Mouse (Mus musculus): ENCODE measurements around the gene Snx3. TPM values are rescaled to one million over a fixed set of nuclear protein-coding genes. Genes with fewer than 3 reads are reported as not detected.

Gene Snx3
- polyA plus RNA-seq (2016; fragmentation: Nextera tagmentation; extraction: Ambion mirVana) = 339 and 374 TPM in 2 replicates

DNA sequence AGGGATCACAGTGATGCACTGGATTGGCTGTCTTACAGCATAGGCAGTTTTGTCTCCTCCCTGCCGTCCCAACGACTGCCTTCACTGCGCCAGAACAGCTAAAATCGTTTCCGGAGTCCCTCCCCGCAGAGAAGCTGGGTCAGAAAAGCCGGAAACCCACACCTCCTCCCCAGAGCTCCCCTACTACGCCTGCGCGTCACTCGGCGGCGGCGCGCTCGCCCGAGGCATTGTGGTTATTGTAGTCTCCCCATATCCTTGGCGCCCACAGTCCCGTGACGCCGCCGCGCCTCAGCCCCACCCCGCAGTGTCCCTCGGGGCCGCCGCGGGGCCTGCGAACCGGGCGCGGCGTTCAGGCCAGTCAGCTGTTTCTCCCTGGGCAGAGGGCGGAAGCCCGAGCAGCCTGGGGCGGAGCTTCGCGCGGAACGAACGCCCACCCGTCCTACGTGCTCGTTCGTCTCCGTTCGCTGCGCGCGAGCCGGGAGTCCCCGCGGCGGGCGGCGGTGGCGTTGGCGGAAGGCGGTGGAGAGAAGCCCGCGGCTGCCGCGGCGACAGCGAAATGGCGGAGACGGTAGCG lies at the start of gene Snx3:
Gene Snx3, plus strand, starts transcription at position 256 of the 574 bp plus-strand sequence.
- peaks cover 7% of the 10 kb centered on the region; the same call in 1 of the 2 replicates for H3K36me3 ChIP-seq
- peak within 1 kb of the TSS; percentile 91 for H3K4me3 ChIP-seq
- H3K9me3 ChIP-seq = no peaks in the 10 kb centered on the region
- under 1% methylated on average over 68 of the region's 68 CpGs for WGBS
- H3K4me1 ChIP-seq = peaks cover 13% of the 10 kb centered on the region
- DNase-seq (ENCODE audit: low spot score) = peak; percentile 99
- H3K27me3 ChIP-seq (ENCODE audit: insufficient read depth, poor library complexity, severe bottlenecking) = no peaks in the 10 kb centered on the region
- peak within 1 kb of the TSS; percentile 96 for H3K27ac ChIP-seq

DNA sequence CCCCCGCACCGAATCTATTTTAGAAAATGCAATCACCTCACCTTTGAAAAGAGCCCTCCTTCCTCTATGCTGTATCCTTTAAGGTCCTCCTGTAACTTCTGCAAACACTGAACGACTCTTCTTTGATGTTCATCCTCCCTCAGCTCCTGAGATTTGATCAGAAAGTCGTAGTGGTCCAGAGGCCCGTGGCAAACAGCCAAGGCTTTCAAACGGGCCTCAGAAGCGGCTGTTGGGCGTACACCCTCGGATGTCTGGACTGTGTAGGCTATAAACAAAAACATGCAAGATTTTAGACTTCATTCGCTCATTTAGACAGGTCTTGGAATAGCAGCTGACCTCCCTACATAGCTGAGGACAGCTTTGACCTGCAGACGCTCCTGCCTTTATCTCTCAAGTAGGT lies 47.6 kb upstream of the Snx3 start:
- 0 out of 2 replicates have a peak, but pooled peaks cover 7% of the 10 kb centered on the region for H3K9me3 ChIP-seq
- H3K4me3 ChIP-seq = no peak overlapping the region
- no peak overlapping the region for H3K27ac ChIP-seq
- WGBS = 69% methylated on average over 11 of the region's 11 CpGs
- H3K36me3 ChIP-seq = peaks cover 26% of the 10 kb centered on the region
- no peaks in the 10 kb centered on the region for H3K27me3 ChIP-seq (ENCODE audit: insufficient read depth, poor library complexity, severe bottlenecking)
- peaks cover 26% of the 10 kb centered on the region for H3K4me1 ChIP-seq
- no peak for DNase-seq (ENCODE audit: low spot score)

DNA sequence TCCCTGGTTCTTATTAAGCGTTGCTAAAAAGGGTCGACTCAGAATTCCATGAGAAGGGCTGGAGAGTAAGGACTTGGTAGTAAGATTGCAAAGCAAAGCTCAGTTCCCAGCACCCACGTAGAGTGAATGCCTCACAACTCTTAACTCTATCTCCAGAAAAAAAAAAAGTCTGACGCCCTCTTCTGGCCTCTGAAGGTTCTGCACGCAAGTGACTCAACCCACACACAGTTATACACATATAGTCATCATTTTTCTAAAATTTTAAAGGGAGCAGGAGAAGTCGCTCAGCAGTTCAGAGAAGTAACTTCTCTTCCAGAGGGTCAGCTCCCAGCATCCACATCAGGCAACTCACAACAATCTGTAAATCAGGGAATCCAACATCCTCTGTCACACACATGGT lies 47.1 kb upstream of the Snx3 start:
- H3K27me3 ChIP-seq (ENCODE audit: insufficient read depth, poor library complexity, severe bottlenecking) = no peaks in the 10 kb centered on the region
- H3K9me3 ChIP-seq = 0 out of 2 replicates have a peak, but pooled peaks cover 11% of the 10 kb centered on the region
- H3K4me1 ChIP-seq = peaks cover 25% of the 10 kb centered on the region
- WGBS = 73% methylated on average over 6 of the region's 6 CpGs
- no peak for DNase-seq (ENCODE audit: low spot score)
- no peak overlapping the region for H3K4me3 ChIP-seq
- H3K36me3 ChIP-seq = peaks cover 30% of the 10 kb centered on the region
- H3K27ac ChIP-seq = no peak overlapping the region

DNA sequence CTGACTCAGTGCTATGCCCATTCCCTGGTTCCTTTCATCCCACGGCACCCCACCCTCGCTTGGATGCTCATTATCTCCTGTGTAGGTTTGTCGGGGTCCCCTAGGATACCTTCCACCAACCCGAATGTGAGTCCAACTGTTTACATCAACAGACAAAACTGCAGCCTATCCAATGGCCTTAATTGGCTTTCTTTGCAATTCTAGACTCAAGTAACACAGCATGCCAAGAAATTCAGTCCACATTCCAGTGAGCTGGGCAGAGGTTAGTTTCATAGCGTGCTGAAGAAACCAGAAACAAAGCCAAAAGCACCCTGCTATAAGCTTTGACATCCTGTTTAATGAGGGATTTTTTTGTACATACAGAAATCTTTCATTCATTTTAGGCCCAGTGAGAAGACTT lies 45.8 kb upstream of the Snx3 start:
- Histone ChIP-seq H3K4me1 (peaks cover 25% of the 10 kb centered on the region), H3K36me3 (peaks cover 29% of the 10 kb centered on the region), H3K9me3 (0 out of 2 replicates have a peak, but pooled peaks cover 12% of the 10 kb centered on the region), H3K27ac (no peak overlapping the region), H3K4me3 (no peak overlapping the region), H3K27me3 (ENCODE audit: insufficient read depth, poor library complexity, severe bottlenecking) (no peaks in the 10 kb centered on the region)
- no peak for DNase-seq (ENCODE audit: low spot score)
- 85% methylated on average over 5 of the region's 5 CpGs for WGBS

DNA sequence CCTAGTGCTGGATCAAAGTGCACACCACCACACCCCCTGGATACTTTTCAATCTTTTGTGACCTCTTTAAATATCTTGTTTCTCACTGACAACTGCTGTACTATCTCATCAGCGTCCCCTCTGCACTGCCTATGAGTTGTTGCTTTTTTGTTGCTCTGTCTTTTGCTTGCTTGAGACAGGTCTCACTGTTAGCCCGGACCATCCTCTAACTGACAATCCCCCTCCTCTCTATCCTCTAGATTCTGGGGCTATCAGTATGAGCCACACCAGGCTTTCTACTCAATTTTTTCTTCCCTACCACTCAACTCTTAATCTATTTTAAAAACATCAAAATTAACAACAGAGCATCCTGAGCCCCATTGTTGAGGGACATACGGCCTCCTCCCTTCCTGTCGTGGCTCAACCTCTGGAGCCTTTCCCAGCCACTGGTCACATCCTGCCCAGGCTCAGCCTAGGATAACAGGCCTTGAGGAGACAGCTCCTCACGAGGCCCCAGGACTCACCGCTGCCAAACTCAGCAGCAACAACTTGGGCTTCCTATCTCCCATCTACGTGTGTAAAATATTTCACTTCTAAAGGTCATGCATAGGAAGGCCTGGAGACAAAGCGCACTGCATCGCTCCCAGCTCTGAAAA lies 44.2 kb upstream of the Snx3 start:
- Histone ChIP-seq H3K36me3 (peaks cover 26% of the 10 kb centered on the region), H3K9me3 (0 out of 2 replicates have a peak, but pooled peaks cover 12% of the 10 kb centered on the region), H3K4me3 (no peak overlapping the region), H3K27me3 (ENCODE audit: insufficient read depth, poor library complexity, severe bottlenecking) (no peaks in the 10 kb centered on the region), H3K4me1 (peaks cover 25% of the 10 kb centered on the region), H3K27ac (peak overlapping the region; percentile 79)
- no peak for DNase-seq (ENCODE audit: low spot score)
- WGBS = 59% methylated on average over 9 of the region's 9 CpGs

DNA sequence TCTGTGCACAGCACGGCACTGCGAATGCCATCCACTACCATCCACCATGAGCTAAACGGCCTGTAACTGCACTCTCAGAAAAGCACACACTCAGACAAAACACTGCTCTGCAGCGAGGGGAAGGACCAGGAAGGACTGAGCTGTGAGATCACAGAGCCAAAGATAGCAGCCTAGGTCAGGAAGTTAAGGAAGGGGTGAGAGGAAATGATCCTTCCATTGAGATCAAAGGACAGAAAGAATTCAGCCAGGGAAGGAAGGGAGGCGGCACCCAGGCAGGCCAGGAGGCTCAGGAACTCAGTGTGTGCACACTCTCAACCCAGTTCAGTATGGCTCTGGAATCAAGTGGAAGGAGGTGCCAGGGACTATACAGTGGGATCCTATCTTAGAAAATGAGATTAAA lies 37.6 kb upstream of the Snx3 start:
- Histone ChIP-seq H3K4me1 (peaks cover 37% of the 10 kb centered on the region), H3K27ac (peak overlapping the region; percentile 86), H3K4me3 (no peak overlapping the region), H3K9me3 (0 out of 2 replicates have a peak, but pooled peaks cover 5% of the 10 kb centered on the region), H3K36me3 (peaks cover 8% of the 10 kb centered on the region), H3K27me3 (ENCODE audit: insufficient read depth, poor library complexity, severe bottlenecking) (no peaks in the 10 kb centered on the region)
- peak; percentile 89 for DNase-seq (ENCODE audit: low spot score)
- WGBS = 17% methylated on average over 5 of the region's 5 CpGs

DNA sequence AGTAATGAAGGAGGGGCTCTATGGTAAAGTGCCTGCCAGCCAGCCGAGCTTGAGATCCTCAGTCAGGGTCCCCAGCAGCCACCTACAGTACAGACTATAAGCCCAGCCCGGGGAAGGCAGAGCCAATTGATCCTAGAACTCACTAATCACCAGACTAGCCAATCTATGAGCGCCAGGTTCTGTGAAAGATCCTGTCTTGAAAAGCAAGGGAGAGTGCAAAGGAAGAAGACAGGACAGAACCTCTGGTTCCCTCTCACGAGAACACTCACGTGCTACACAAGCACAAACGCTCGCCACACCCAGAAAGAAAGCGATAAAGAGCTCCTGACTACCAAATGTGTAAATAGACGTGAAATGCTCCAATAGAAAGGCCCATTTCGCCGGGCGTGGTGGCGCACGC lies 37.0 kb upstream of the Snx3 start:
- Histone ChIP-seq H3K4me3 (no peak overlapping the region), H3K36me3 (peaks cover 2% of the 10 kb centered on the region), H3K27ac (peak overlapping the region; percentile 86), H3K4me1 (peaks cover 37% of the 10 kb centered on the region), H3K9me3 (no peaks in the 10 kb centered on the region), H3K27me3 (ENCODE audit: insufficient read depth, poor library complexity, severe bottlenecking) (no peaks in the 10 kb centered on the region)
- WGBS = 61% methylated on average over 14 of the region's 14 CpGs
- no peak for DNase-seq (ENCODE audit: low spot score)

DNA sequence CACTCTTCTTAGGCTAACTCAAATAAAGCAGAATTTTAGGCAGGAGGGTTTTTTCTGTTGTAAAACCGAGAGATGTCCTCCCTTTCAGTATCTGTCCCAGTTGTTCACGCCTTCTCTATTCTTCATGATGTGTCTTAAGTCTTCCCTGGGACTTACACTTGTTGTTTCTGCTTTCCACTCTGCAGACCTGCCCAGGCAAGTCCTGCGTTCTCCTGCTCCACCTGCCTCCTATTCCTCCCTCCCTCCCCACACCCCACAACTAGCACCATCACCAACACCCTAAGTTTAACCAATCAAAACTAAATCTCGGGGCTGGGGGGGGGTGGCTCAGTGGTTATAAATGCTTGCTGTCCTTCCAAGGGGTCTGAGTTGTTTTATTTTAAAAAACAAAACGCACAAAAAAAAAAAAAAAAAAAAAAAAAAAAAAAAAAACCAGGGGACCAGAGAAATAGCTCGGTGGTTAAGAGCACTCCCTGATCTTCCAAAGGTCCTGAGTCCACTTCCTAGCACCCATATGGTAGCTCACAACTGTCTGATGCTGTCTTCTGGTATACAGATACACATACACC lies 26.8 kb upstream of the Snx3 start:
- Histone ChIP-seq H3K4me3 (no peak overlapping the region), H3K9me3 (no peaks in the 10 kb centered on the region), H3K36me3 (peaks cover 25% of the 10 kb centered on the region), H3K4me1 (peaks cover 17% of the 10 kb centered on the region; the same call in 1 of the 2 replicates), H3K27ac (no peak overlapping the region), H3K27me3 (ENCODE audit: insufficient read depth, poor library complexity, severe bottlenecking) (no peaks in the 10 kb centered on the region)
- DNase-seq (ENCODE audit: low spot score) = no peak
- 81% methylated on average over 6 of the region's 6 CpGs for WGBS

DNA sequence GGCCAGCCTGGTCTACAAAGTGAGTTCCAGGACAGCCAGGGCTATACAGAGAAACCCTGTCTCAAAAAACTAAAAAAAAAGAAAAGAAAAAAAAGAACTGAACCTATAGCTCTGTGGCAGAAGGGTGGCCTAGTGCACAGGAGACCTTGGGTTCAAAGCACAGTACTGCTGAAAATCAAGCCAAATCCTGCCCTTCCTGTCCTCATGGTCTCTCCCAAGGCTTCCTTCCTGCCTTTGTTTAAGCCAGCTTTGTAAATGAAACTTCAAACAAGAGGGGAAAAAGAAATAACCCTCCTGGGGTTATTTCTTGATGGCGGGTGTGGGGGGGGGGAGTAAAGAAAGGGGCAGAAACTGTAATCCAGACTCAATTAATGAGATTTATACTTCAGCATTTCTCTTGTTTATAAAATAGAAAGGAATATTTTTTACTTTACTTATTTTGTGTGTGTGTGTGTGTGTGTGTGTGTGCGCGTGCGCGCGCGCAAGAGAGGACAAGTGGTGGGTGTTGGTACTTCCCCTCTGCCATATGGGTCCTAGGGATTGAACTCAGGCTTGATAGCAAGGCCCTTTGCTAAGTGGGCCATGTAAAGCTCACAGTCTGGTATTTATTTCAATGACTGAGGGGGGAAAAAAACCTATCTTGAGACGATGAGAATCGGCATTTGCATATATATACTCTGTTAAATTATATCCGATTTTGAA lies 24.9 kb upstream of the Snx3 start:
- H3K36me3 ChIP-seq = peaks cover 14% of the 10 kb centered on the region; the same call in 1 of the 2 replicates
- peak overlapping the region; percentile 97 for H3K27ac ChIP-seq
- no peaks in the 10 kb centered on the region for H3K27me3 ChIP-seq (ENCODE audit: insufficient read depth, poor library complexity, severe bottlenecking)
- H3K4me1 ChIP-seq = peaks cover 17% of the 10 kb centered on the region; the same call in 1 of the 2 replicates
- DNase-seq (ENCODE audit: low spot score) = no peak
- no peak overlapping the region for H3K4me3 ChIP-seq
- H3K9me3 ChIP-seq = no peaks in the 10 kb centered on the region
- 89% methylated on average over 10 of the region's 10 CpGs for WGBS

DNA sequence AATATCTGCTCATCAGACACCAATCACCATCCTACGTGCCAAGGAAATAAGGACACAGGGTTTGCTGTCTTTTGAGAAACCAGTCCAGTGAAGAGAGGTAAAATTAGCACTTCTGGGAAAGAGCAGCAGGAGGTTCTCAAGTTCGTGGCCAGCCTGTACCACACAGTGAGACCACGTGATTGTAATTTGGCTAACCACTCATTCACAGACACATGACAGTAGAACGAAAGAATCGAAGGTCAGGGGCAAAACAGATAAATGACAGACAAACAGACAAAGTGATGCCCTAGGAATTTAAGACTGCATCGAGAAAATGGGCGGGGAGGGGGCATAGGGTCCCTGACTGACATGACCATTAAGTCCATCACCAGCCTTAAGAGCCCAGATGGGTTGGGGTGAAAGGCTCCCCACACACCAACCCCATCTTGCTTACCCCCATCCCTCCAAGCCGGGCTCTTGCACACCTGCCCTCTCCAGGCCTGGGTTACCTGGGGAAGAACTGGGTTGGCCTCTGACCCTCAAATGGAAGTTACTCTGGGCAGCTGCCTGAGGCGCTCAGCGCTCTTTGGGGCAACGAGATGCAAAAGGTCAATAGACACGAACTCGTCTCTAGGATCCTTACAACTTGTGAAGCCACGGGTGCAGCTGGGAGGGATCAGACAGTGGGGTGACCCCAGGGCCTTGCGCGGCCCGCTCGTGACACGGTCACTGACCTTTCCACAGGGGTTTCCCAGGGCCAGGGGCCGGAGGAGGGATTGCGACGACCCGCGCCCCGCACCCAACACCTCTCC lies 24.1 kb upstream of the Snx3 start:
- DNase-seq (ENCODE audit: low spot score) = no peak
- 11% methylated on average over 25 of the region's 25 CpGs for WGBS

DNA sequence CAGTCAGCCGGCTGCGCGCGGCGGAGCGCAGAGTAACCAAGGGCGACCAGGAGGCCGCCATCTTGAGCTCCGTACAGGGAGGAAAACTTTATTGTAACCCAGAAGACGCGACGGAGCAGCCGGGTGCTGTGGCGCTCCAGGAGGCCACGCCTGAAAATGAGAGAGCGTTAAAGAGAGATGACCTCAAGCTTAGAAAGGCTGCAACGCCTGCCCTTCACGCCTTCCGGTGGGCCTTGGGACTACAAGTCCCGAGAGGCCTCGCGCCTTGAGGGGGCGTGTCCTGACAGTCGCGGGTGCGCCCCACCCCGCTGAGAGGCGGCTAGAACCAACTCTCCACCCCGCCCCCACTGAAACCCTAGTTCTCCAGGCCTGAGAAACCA lies 23.5 kb upstream of the Snx3 start, which contains the start of gene Afg1l:
Gene Afg1l, minus strand, starts transcription at position 225 of the 380 bp plus-strand sequence.
- Histone ChIP-seq H3K4me1 (peaks cover 17% of the 10 kb centered on the region; the same call in 1 of the 2 replicates), H3K27ac (peak within 1 kb of the TSS; percentile 97), H3K9me3 (no peaks in the 10 kb centered on the region), H3K36me3 (no peaks in the 10 kb centered on the region), H3K4me3 (peak within 1 kb of the TSS; percentile 86), H3K27me3 (ENCODE audit: insufficient read depth, poor library complexity, severe bottlenecking) (no peaks in the 10 kb centered on the region)
- DNase-seq (ENCODE audit: low spot score) = peak; percentile 98
- under 1% methylated on average over 29 of the region's 29 CpGs for WGBS

More for the DNA sequence above, 24.1 kb upstream of the Snx3 start:
- H3K27me3 ChIP-seq (ENCODE audit: insufficient read depth, poor library complexity, severe bottlenecking) = no peaks in the 10 kb centered on the region
- H3K27ac ChIP-seq = peak overlapping the region; percentile 97
- no peaks in the 10 kb centered on the region for H3K9me3 ChIP-seq
- peaks cover 5% of the 10 kb centered on the region; the same call in 1 of the 2 replicates for H3K36me3 ChIP-seq
- peaks cover 17% of the 10 kb centered on the region; the same call in 1 of the 2 replicates for H3K4me1 ChIP-seq
- peak overlapping the region; percentile 86 for H3K4me3 ChIP-seq

DNA sequence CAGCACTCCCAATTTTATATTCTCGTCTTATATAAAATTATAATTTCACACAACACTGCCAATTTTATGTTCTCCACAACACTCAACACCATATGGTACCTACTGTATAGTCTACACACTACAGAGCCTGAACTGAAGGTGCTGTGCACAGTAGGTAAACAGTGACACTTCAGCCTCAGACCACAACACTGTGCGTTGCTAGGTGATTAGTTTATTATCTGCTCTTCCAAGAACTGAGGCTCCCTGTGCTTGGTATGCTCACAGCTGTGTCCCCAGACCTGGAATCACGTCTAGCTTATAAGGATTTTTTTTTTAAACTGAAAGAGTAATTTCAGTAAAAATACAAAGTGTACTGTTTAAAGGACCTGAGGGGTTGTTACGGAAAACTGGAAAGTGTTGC lies 21.1 kb upstream of the Snx3 start:
- Histone ChIP-seq H3K4me1 (peaks cover 16% of the 10 kb centered on the region; the same call in 1 of the 2 replicates), H3K9me3 (no peaks in the 10 kb centered on the region), H3K27ac (no peak overlapping the region), H3K27me3 (ENCODE audit: insufficient read depth, poor library complexity, severe bottlenecking) (no peaks in the 10 kb centered on the region), H3K36me3 (no peaks in the 10 kb centered on the region), H3K4me3 (no peak overlapping the region)
- WGBS = 67% methylated on average over 4 of the region's 4 CpGs
- DNase-seq (ENCODE audit: low spot score) = no peak
